Mouse (Mus musculus): ENCODE results near the gene Ryr2.
A peak's percentile ranks its signal among the peaks of the same experiment; 100 is the strongest.

GRCm38 (mm10) chr13:12115551-12115950 is 8.8 kb upstream of the Ryr2 start:
- no peak for TF ChIP-seq HCFC1 (IDR thresholded peaks at IDR 0.05; ENCODE audit: borderline replicate concordance, insufficient read depth, low read length)
- 0 out of 2 replicates have a peak, but pooled peaks have one; percentile 62 for TF ChIP-seq ZNF384 (IDR thresholded peaks at IDR 0.05; ENCODE audit: low read depth, low read length)
- TF ChIP-seq MAFK (IDR thresholded peaks at IDR 0.05; ENCODE audit: insufficient read depth, low read depth, low read length) = no peak
- no peak for TF ChIP-seq CHD2 (IDR thresholded peaks at IDR 0.05; ENCODE audit: low read depth, low read length)
